Mouse (Mus musculus) lung, adult 18-20 months (tissue): ENCODE measurements at regions not wholly inside any gene's neighbourhood (a gene's known extent, or its start where the extent isn't known, plus 50 kb on each side); places are given as distances from the start of the nearest gene placed in this dataset.

Experiments
- DNase-seq, 2 experiments: peaks; one replicate each; pipeline ENCODE4 v3.0.0; 2022; ENCODE audit warnings: mixed read lengths in 2 of 2

DNA sequence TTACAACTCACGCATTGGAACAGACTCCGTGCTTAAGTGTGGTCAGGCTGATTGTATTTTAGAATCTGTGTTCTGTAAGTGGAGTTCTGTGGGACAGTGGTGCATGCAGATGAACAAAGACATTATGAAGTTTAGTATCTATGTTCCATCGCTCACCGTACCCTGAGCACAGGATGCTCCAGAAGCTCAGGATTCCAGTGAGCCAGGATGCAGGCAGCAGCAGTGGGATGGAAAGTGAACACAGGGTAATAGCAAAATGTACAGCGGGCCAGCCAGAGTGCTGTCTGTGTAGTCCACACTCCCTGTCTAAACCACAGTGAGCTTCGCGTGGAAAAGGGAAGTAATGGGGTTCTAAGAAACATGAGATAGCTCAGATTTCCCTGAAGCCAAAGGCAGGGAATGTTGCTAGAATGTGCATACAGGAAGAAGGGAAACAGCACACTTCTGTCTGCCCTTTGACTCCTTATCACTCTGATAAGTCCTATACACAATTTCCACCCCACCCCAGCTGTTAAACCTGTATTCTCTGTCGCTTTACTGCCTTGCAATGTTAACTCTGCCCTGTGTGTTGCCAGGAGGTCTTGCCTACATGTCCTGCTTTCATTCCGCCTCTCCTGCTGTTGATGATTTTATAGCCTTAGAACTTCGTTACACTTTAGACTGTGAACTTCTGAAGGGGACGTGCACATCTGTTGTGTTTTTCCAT, 178.3 kb upstream of the Btg1 start:
- DNase-seq, result peak in 1 of 2 experiments; percentile 5

- no peak for DNase-seq
These were observed 174.6 kb upstream of the Btg1 start for GRCm38 (mm10) chr10:96442165-96442564.

DNA sequence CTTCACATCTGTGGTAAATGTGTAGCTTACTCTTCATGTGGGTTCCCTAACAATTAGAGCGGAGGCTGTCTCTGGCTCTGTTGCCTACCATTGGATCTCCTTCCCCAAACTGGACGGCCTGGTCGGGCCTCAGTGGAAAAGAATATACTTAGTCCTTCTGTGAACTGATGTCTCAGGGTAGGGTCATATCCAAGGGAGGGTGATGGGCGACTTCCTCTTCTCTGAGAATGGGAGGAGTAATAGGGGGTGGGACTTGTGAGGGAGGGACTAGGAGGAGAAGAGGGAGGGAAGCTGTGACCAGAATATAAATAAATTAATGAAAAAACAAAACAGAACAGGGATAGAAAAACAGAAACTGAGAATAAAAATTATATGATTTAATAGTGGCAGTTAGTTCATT, 166.5 kb upstream of the Btg1 start:
- DNase-seq, result no peak

- DNase-seq, result no peak
These were observed 161.9 kb upstream of the Btg1 start for GRCm38 (mm10) chr10:96454857-96455256.

DNA sequence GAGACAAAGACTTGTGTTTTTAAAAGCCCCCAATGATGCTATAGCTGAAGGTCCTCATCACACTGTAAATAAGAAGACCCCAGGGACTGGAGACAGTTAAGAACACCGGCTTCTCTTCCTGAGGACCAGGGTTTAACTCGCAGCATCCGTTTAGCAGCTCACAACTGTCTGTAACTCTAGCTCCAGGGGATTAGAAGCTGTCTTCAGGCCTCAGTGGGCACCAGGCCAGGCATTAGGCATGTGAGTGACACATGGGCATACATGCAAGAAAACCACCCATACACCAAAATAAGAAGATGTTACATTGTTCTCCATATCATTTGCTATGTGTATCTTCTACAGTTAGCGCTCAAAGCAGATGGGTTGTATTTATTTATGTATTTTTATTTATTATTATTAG, 158.3 kb upstream of the Btg1 start:
- no peak for DNase-seq

- no peak for DNase-seq
These were observed 157.6 kb upstream of the Btg1 start for GRCm38 (mm10) chr10:96459186-96459585.

DNA sequence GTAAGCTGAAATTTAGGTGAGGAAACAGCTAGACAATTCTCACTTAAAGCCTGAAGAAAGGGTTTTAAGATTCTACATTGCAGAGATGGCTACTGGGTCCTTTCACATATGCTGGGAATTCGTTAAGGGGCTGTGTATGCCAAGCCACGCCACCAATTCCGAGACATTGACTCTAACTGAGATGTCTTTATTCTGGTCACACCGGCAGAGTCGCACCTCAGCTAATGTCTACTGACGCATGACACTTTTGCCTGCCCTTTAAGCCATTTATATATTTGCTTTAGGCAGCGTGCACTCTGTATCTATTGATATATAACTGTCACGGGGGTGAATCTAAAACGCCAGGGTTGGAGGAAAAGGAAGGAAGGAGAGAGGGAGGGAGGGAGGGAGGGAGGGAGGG, 156.7 kb upstream of the Btg1 start:
- no peak for DNase-seq

GRCm38 (mm10) chr10:96460617-96461338, 156.0 kb upstream of the Btg1 start:
- DNase-seq, result no peak

GRCm38 (mm10) chr10:96465967-96466366, 150.8 kb upstream of the Btg1 start:
- peak in 1 of 2 experiments; percentile 10 for DNase-seq

GRCm38 (mm10) chr10:96466845-96467244, 150.0 kb upstream of the Btg1 start:
- DNase-seq, result no peak

DNA sequence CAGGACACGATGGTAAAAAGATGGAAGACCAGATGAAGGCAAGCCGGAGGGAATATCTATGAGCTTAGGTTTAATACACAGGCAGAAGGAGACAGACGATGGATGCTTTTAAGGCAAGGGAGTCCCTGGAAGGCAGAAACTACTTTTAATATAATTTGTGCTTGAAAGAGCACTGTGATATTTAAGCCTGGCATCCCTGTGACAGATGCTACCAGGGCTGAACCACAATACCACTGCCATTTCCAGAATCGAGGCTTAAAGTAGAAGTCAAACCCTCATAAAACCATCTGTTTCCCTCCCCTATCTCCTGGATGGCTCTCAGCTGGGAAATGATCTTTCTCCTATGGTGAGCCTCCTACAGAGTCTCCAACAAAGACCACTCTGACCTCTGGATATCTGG, 149.1 kb upstream of the Btg1 start:
- no peak for DNase-seq

DNA sequence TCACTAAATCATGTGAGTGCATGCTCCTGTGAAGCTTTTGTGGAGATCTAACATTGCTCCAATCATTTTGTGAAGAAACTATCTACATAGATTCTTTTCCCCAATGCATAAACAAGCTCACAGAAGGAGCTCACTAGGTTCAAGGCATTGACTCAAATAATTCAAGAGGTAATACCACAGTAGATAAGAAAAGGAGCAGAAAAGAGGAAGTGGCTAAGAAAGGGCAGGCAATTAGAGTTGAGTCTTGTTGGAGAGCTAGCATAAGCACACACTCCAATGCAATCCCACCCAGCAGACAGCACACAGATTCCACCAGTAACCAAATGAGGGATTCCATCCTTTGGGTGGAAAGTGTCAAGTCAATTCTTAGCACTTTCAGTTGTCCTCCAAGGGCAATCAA, 145.3 kb upstream of the Btg1 start:
- no peak for DNase-seq

DNA sequence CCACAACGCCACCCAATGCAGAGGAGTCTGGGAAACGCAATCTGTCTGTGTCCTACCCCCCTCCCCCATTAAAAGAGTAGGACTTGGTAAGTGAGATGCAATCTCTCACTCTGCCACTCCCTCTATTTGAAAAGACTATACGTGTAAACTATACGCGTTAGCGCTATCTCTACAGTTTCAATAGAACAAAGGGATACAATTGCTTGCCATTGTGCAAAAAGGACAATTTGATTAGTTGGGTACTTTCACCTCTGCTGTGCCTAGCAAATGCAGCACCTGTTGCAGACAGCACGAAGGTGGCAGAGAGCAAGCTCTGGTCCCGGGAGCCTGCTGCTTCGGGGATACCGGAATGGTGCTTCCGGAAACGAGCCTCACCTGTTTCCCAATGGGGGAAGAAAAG, 137.5 kb upstream of the Btg1 start:
- DNase-seq, result no peak

- DNase-seq, result no peak
These were observed 137.0 kb upstream of the Btg1 start for GRCm38 (mm10) chr10:96479786-96480185.

DNA sequence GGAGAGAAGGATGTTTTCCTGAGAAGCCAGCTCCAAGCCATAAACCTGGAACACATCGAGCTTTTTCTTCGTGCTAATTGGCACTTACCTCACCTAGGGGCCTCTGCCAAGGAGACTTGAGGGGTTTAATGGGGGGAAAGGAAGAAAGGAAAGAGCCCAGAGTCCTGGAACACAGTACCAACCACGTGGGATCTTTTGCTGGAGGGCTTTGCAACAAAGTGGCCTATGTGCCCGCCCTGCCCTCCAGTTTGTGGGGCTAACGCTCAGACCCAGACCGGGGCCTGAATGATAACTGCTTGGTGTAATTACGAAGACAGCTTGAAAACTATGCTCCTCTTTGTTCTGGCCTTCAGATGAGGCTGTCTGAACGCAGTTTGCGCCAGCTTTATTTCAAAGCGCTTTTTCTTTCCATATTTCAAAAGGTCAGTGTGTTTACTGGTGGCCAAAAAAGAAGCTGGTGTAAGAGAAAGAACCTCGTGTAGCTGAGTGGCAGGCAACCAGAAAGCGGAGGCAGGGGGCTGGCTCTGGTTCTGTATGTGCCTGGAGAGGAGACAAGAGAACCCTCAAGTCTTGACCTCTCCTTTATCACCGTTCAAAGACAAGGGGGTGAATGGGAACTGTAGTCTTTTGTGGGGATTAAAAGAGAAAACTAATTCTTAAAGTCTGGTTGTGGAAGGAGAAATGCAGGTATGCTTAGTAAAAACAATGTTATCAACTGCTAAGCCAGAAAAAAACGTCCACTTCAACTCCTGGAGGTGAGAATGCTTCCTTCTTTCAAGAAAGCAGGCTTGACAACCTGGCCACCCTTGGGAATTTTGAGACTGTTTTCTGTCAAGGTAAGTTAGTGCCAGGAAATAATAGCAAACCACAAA, 136.1 kb upstream of the Btg1 start:
- no peak for DNase-seq

DNA sequence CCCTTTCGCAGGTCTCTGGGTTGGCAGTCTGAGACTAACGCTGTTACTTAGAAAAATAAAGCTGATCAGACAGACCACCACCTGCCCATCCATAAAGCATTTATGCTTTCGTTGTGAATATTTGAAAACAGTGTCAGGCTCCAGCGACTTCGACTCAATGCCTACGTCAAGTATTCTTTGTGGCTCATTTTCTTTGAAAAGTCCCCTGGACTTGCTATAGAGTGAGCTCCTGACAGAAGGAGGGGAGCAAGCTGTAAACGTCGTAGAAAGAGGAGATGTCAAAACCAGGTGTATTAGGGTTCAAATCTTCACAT, 135.5 kb upstream of the Btg1 start:
- no peak for DNase-seq

- DNase-seq, result no peak
These were observed 130.1 kb upstream of the Btg1 start for GRCm38 (mm10) chr10:96486724-96487123.

DNA sequence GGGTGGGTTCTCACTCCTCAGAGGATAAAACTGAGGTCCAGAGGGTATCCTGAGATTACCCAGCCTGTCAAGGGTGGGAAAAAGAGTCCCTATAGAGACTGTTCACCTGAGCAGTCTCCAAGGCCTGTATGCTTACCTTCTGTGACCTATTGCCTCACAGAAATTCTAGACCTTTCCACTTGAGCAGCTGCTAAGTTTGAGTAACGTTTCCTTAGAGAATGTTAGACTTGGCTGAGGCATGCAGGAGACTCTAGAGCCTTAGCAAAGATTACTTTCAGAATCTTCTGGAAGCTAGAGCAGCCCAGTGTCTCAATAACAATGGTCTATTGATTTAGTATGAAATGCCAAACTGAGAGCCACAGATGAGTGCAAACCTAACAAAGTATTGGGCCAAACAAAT, 123.1 kb upstream of the Btg1 start:
- peak in 1 of 2 experiments; percentile 36 for DNase-seq

DNA sequence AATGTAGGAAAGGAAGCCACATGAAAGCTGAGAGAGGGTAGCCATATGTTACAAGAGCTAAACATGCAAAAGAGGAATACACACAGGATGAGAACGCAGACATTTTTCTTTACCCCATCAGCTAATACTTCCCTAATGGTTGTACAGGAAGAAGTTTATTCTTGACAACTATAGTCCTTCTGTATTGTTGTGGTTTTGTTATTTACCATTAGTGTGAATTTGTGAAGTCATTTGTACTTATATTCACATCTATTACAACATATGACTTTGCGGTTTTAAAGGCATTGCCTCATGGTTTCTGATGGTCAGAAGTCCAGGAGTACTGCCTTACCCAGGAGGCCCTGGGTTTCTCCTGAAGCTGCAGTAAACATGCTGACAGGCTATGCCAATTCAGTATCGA, 120.1 kb upstream of the Btg1 start:
- no peak for DNase-seq

GRCm38 (mm10) chr10:96497482-96497881, 119.3 kb upstream of the Btg1 start:
- no peak for DNase-seq

- DNase-seq, result peak in 1 of 2 experiments; percentile 40
These were observed 117.5 kb upstream of the Btg1 start for GRCm38 (mm10) chr10:96499274-96499673.

GRCm38 (mm10) chr10:96502090-96502728, 114.6 kb upstream of the Btg1 start:
- DNase-seq, result peak in 1 of 2 experiments; percentile 13

DNA sequence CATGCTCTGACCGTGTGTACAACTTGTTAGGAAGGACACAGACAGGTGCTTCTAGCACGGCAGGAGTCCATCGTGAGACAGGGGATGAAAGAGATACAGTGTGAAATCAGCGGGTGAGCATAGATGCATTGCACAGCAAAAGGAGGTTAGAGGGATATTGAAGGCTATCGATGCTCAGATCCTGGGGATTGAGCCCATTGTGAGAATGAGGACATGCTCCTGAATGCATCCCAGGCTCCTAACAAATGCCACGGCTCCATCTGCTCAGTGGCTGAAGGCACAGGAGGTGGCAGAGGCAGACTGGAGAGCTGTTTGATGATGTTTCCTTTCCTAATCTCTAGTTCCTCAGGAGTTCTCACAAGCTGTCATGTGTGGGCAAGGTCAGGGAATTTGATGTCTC, 114.1 kb upstream of the Btg1 start:
- DNase-seq, result no peak
